Mouse (Mus musculus): ENCODE results near the gene Thyn1.

Thyn1 gene

DNA sequence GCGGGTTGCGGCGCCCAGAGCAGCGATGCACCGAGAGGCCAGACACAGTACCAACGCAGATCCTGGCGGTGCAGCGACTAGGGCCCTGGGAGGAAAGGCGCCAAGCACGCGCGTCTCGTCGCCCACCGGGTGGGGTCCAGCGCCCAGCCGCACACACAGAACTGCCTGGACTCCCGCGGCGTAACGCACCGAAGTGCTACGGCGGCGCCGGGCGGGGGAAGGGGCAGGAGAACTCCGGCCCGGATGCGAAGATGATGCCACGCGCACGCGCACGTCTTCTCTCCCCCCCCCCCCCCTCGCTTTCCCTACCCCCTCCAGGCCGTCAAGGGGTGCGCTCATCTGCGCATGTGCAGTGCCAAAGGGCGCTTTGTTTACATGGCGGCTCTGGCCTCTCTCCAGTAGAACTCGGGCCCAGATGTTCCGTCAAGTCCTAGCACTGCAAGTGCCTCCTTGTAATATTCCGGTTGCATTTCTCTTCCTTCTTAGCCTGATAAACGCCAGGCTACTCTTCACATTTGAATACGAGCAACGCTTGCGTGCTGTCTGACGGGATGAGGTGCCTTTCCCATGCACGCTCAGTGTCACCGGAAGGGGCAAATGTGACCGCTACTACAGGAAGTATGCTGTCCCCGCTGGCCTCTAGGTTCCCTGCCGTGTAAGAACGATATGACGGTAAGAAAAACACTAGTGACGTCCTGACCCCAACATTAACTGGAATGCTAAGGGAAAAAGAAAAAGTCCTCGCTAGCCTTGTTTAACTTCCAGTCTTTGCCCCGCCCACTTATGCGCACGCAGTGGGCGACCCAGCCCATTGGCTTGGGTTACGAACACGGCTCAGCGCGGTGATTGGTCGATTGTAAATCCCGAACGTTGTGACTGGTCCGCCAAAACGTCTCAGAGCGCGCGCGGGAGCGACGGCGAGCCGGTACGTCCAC lies 30.6 kb downstream of the Thyn1 start, which contains the start of the genes Vps26b and Ncapd3:
Gene Vps26b, minus strand, starts transcription at position 238 of the 935 bp plus-strand sequence.
Gene Ncapd3, plus strand, starts transcription at position 348 of the 935 bp plus-strand sequence.
- peak; percentile 98 for DNase-seq (ENCODE audit: low read depth, low spot score)

DNA sequence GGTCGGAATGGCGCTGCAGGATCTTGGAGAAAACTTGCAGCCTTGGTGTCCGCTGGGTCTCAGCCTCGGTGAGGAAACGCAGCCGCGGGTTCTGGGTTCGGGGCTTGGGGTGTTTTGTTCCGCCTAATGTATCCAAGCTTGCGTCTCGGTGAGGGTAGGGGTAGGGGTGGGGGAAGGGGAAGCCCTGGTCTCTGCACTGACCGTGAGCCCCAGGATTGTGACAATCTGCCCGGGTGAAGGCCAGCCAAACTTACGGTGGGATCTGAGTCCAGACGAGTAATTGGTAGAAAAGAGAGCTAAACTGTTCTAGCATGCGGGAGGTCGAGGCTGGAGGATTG lies 31.2 kb downstream of the Thyn1 start:
- no peak for DNase-seq (ENCODE audit: low read depth, low spot score)

DNA sequence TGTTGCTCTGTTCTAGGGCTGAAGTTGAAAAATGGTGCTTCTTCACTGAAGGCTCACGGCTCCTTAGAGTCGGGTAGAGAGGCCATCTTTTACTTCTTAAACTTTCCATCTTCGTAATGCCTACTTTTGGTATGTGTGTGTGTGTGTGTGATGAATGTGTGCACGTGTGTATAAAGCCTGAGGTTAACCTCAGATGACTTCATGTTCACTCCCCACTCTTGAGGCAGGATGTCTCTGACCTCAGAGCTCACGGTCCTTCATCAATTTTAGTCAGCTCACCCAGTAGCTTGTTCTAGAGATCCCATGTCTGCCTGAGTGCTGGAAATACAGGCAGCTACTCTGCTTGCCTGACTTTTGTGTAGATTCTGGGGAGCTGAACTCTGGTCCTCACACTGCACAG lies 44.4 kb downstream of the Thyn1 start:
- DNase-seq (ENCODE audit: low read depth, low spot score): peak; percentile 37

DNA sequence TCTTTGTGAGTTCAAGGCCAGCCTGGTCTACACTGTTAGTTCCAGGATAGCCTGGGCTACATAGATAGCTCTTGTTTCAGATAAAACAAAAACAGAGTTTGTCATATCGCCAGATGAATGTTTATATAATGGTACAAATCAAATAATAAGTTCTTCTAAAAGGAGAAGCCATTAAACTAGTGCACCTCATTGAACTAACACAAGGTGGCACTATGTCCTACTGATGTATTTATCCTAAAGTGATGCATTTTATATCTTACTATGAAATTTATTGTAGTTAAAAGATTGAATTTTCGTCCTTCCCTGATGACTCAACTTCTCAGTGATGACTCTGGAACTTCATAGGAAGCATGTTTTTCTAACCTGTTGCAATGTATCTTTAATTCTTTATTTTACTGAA lies 50.0 kb downstream of the Thyn1 start:
- DNase-seq (ENCODE audit: low read depth, low spot score): no peak
